Mouse (Mus musculus) c-Kit-negative CD71-positive TER-119-positive erythroid progenitor cells, embryonic 14.5 days (primary cell): Measurements from ENCODE around the gene Cd247.
A peak's percentile ranks its signal among the peaks of the same experiment; 100 is the strongest.
"Not testable (repeated sequence)": the region's sequence is repeated elsewhere in the genome, so short reads cannot be mapped to it uniquely, and the experiment has no call there.

ENCODE experiments used
- DNase-seq: peaks from one replicate; pipeline ENCODE4 v3.0.0-alpha.2; 2013; ENCODE audit warnings: low read depth, low spot score

Gene Cd247

DNA sequence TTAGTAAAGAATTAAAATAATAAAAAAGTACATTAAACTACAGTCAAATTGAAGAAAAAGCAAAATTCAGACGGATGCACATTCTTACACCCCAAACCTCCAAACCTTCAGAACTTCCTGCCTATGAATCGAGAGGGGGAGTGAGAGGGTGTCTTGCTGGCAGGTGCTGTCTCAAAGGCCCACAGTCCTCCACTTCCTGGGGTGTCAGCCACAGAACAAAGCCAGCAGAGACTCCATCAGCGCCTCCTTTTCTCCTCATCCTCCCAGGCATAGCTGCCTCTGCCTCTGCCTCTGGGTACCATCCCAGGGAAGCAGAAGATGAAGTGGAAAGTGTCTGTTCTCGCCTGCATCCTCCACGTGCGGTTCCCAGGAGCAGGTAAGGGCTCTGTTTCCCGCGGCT lies at the start of gene Cd247:
Gene Cd247 (plus strand): TSS at position 171 of the 400 bp plus-strand sequence.
- DNase-seq = no peak

DNA sequence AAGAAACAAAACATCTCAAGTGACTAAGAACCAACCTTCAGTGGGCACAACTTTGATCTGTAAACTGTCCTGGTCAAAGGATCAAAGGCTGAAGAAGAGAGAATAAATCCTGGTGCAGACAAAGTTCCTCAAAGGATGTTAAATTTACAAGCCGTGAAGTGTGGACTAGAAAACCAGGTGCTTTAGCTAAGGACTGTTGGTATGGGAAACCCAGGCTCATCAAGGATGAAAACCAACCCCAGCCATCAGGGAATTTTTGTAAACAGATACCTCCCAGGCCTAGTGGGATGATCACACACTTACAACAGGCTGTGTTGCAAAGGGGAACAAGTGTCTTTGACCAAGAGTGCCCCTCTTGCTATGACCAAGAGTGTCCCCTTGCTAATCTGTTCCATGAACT lies 49.5 kb upstream of the Cd247 start:
- no peak for DNase-seq

DNA sequence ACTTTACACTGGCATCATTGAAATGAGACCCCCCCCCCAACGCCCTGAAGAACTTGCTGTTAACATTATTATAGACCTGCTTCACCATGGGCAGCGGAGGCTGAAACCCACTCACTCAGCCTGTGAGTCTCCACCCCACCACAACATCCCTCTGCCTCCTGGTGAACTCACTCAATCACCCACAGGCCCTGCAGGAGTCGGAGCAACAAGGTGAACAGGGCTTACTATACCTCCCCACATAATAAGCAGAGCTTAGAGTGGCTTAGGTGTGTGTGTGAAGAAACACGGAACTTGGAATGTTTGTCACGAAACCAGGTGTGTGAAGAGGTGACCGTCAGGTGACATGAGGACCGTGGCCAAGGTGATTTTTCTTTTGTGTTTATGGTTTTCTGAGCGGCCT lies 46.5 kb upstream of the Cd247 start:
- no peak for DNase-seq

DNA sequence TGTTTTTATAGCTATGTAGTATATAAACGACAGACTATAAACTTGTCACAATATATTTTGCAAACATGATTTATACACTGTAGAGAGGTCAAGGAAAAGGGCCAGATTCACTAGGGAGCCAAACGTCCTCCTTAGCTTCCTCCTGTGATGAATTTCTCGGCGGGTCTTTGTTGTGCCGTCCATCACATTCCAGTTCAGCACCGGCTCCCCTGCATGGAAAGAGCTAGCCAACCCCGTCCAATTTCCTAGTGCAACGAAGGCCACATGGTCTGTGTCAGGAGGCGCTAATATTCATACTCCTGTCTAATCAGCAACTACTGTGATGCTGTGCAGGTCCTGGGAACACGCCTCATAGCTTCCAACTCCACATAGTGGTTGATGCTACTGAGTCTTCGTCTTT lies 40.4 kb upstream of the Cd247 start:
- DNase-seq = no peak

DNA sequence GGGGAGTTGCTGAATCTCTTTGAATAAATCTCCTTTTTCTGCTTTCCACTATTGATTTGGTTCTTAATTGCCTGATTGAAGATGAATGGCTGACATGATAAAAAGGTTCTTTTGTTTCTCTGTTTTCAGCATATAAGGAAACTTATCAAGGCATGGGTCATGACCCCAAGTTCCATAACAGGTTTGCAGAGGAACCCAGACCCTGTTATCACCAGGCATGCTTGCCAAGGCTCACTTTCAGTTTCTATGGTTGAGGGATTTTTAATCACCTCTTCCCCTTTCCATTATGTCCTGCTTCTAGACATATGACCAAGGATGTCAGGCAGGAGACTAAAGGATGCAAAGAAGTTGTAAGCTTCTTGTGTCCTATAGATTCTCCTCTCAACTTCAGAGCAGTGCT lies 37.3 kb upstream of the Cd247 start:
- DNase-seq = no peak

DNA sequence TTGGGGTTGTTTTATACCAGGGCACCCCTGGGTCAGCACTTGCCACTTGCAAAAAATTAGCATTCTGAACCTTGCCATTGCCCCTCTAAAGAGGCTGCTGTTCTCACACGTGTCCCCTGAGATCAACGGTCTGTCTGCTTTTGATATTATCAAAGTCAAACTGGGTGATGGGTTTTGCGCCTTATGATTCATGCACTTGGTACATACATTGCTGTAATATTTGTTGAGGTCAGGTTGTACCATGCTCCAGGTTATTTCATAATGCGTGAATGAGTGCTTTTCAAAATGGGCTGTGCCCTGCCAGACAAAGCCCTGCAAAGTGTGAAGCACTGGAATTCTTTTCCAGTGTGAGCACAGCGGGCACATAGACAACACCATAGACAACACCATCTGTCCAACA lies 36.6 kb upstream of the Cd247 start:
- DNase-seq = no peak

DNA sequence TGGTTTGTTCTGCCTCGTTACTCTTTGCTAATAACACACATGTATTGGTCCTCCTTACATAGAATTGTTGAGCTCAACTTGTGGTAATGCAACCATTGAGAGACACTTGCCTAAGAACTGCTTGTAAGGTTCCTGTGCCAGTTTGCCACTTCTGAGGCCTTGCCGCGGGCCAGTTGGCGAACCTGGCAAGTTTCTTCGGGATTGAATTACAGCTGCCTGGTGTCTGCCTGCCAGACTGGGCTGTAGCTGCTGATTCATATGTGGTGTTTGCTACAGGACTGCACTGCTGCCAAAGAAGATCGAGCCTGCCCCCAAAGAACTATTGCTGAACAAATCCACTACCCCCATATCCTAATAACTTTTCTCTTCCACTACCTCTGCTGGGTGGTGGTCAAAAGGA lies 34.3 kb upstream of the Cd247 start:
- no peak for DNase-seq

DNA sequence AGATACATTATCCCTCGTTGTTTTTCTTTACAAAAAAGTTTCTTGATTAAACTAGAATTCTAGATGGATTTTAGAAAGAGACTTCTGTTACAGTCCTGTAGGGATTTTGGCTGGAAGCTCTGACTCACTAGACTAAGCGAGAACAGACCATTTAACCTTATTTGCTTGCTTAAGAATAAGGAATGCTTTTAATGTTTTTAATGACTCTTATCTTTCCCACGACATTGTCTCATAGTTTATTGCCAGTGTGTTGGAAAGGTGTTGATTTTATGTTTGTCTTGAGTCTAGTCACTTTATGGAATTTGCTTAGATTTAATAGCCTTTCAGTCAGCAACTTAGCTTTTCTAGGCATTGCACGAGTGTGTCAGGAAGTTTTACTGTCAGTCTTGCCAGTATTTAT lies 33.3 kb upstream of the Cd247 start:
- no peak for DNase-seq

DNA sequence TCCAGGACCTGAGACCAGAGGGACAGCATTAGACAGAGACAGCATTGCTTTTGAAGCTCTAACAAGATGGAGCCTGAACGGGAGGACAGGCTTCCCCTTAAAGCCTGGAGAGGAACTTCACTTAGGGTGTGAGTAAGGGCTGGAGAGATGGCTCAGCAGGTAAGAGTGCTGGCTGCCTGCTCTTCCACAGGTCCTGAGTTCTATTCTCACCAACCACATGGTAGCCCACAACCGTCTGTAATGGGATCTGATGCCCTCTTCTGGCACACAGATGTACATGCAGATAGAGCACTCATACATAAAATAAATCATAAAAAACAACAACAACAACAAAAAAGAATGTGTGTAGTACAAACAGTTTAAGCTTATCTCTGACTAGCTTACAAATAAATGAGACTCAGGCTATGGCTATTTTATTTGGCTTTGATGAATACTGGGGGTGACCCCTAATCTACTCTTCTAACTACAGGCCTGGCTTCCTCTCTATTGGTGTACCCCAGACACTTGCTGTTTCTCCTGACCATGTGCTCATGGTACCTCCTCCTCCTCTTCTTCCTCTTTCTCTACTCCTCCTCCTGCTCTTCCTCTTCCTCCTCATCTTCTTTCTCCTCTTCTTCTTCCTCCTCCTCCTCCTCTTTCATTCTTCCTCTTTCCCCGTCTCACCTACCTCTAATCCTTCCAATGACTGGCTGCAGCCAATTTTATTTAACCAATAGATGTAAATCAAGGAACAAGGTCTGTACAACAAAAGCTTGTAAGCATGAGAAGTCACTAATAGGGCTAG lies 26.8 kb upstream of the Cd247 start:
- no peak for DNase-seq

DNA sequence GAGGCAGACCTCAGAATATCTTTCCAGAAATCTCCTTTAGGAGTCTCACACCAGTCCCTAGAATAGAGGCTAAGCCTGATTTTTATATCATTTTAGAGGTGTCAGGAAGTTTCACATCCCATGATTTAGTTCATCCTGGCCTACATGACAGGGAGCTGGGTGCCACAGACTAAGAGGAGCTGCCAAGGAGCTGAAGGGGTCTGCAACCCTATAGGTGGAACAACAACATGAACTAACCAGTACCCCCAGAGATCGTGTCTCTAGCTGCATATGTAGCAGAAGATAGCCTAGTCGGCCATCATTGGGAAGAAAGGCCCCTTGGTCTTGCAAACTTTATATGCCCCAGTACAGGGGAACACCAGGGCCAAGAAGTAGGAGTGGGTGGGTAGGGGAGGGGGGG lies 26.0 kb upstream of the Cd247 start:
- not testable (repeated sequence) for DNase-seq

DNA sequence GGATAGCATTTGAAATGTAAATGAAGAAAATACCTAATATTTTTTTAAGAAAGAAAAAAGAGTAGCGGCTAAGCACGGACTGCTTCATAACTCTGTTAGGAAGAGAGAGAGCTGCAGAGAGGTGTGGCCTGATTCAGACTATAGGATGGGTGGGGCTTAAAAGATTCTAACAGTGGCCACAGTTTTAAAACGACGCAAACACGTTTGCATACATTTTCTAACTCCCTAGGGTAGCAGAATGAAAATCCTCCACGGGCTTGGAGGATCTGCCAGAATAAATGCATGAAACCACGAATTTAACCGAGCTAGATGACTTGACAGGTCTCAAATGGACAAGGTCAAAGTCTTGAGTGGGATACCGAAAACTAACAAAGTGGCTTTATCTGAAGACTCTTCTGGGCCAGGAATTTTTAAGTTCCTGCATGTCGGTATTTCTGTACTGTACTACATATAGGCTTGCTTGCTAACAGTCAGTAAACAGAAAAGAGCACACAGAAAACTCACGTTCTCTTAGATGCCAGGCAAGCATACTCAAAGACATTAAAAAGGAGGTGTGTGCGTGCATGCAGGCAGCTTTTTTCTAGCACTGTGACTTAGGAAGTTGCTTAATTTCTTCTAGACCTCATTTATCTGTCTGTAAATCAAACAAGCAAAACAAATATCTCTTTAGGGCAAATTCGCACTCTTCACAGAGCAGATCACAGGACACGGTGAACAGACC lies 25.4 kb upstream of the Cd247 start:
- DNase-seq = peak; percentile 36

DNA sequence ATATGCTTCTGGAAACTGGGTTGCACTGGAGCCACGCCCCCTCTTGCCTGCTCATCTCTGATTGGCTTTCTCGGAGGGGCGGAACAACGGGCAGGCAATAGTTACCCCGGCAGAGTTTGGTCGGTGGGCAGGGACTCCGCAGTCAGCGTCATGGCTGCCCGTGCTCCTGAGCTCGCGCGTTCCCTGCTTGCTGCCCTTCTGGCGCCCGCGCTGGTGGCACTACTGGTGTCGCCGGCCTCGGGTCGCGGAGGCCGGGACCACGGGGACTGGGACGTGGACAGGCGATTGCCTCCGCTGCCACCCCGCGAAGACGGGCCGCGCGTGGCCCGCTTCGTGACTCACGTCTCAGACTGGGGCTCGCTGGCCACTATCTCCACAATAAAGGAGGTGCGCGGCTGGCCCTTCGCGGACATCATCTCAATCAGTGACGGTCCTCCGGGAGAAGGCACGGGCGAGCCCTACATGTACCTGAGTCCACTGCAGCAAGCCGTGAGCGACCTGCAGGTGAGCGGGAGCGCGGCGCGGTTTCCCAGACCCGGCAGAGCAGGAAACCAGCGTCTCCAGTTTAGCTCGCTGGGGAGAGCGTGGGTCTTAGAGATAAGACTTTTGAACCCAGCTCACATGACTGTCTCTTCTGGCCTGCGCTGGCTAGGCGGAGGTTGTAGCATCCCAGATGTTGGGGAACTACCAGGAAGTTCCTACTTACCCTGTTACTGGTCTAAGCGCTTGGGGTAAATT lies 24.7 kb upstream of the Cd247 start, which contains the start of gene Creg1:
Gene Creg1 (plus strand): TSS at position 112 of the 738 bp plus-strand sequence.
- DNase-seq = peak; percentile 93

DNA sequence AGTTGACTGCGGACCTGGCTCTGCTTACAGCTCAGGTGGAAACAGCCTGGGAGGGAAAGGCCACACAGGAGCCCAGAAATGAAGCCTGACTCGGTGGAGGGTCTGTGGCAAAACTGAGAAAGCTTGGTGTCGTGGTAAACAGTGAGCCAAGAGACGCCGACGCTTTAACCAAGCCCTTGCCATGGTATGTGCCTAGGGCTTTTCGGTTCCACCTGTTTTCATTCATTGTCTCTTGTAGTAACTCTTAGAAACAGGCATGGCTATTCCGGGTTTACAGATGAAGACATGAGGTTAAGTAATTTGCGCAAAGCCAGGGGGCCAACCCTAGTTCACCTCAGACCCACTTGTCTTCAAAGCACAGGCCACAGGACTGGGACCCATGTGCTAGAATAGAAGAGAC lies 23.9 kb upstream of the Cd247 start:
- DNase-seq = no peak

DNA sequence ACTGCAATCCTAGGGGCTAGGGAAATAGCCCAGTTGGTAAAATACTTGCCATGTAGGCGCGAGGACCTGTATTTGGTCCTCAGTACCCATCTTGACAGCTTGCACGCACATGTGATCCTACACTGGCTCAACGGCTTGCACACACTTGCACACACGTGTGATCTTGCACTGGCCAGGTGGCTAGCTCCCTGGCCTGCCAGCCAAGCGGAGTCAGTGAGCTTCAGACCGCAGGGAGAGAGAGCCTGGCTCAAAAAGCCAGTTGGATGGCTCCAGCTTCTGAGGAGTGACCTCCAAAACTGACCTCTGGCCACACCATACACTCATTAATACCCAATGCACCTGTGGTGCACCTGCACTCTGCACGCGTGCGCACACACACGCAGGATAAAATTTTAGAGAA lies 23.4 kb upstream of the Cd247 start:
- DNase-seq = no peak

DNA sequence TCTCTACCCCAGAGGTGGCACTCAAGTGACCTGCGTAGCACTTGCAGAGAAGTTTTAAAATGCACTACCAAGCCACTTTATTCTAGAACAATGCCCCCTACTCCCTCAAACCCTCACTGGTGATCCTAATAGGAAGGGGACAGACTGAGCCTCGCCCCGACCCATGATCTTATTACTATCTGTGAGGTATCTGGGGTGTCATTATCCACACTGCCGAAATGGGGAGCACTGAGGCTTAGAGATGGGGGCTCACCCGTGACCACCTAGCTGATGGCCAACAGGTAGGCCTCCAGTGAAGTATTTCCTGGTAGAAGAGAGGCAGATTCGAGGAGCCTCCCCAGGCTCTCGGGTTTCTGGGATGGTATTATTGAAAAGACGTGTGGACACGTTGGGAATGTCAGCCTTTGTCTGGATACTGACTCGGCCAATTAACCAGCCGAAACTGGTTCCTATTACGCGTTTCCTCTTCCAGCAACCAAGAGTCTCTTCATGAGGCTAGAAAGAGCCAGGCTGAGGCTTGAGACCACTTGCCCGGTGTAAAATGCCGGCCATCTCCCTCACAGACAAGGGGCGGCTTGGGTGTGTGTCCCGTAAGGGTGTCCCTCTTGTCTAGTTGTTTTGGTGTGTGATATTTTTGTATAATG lies 22.7 kb upstream of the Cd247 start:
- peak; percentile 20 for DNase-seq

DNA sequence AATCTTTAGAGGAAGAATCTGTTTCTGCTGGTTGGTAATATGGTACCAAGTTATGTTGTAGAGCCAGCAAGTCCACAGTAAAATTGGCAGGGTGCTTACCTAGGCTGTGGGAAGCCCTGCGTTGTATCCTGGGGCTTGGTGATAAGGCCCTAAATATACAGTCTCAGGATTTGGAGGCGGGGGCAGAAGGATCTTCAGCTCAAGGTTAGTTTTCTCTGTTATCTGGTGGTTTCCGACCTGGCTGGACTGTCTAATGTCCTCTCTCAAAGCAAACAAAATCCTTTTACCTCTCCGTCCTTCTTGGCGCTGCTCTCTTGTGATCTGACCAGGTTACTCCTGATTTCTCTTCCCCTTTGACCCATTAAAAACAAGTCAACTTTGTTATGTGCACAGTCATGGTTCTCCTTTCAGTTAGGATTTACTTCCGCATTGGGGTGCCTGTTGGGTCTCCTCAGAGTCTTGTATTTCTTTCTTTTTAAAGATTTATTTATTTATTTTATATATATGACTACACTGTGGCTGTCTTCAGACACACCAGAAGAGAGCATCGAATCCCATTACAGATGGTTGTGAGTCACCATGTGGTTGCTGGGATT lies 22.1 kb upstream of the Cd247 start:
- DNase-seq = peak; percentile 64

DNA sequence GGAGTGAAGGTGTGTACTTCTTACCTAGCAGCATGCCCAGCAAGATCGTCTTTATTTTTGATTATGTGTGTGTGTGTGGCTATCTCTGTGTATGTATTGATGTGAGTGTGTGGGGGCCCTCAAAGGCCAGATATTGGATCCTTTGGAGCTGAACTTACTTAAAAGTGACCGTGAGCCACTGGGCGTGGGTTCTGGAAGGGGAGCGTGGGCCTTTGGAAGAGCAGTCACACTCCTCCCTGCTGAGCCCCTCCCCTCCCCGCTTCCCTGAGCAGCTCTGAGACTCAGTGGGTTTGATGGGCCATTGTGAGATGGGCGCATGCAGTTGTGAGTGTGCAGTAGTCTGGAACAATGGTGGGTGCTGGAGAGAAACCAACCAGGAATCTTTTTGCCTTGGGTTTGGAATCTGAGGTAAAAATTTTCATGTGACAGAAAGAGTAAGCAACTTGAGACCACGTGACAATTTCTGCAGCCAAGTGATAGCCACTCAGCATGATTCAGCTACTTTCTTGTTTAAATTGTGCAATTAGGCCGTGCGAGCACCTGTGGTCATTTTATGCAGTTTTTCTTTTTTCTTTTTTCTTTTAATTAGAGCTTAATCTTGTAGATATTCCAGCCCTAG lies 19.5 kb upstream of the Cd247 start:
- DNase-seq = peak; percentile 80

DNA sequence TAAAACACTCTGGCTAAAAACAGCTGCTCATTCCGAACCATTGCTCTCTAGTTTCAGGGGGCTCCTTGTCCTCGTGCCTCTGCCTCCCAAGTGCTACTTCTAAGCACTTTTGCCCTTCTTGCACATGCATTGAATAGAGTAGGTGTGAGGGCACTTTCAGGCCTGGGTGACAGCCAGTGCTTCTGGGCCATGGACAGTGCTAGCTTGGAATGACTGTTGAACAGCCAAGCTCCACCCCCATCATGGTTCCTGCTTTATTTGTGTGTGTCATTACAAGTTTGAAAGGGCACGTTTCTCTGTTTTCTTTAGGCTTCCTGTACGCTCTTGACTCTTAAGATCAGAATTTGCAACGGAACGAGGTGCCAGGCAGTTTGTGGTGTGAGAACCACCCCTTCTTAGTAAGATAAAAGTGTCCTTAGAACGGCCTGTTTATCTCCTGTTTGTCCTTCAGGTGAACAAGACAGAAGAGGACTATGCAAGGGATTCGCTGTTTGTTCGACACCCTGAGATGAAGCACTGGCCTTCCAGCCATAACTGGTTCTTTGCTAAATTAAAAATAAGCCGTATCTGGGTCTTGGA lies 18.2 kb upstream of the Cd247 start:
- peak; percentile 30 for DNase-seq

DNA sequence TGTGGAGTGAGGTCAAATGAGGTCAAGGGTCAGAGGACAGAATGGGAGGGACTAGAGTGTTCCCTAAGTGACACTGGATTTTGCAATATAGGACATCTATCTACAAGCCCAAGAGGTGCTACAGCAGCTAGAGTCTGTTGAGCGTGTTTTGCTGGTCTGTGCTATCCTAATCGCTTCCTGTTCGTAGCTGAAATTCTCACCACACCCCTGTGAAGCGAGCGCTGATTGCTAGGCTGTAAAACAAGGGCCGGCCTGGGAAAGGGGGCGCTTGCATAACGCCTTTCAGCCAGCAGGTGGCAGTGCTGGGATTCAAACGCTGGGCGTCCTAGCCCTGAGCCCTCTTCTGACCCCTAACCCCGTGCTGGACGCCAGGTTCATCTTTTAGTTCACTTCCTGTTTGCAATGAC lies 17.0 kb upstream of the Cd247 start:
- DNase-seq = peak; percentile 77

DNA sequence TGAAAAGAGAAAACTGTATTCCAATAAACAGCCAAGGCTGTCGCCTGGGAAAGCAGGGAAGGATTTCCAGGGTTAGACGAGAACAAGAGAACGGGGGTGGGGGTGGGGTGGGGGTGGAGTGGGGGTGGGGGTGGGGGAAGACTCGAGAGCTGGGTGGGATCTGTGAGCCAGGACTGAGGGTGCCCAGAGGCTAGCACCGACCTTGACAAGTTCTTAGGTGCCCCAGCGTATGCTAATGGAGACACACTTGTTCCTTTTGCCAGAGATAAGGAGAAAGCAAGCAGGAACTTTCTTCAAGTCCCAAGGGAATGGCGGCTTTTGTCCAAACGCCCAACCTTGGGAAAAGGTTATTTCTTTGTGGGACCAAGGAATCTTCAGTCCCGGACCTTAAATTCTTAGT lies 16.5 kb upstream of the Cd247 start:
- no peak for DNase-seq
